In genomic region chr1:37353456-37353855, GRCm38 (mm10) we compare ENCODE assay signal across 14 mouse cellular contexts.
"Had no signal": no experiment of that assay in that cellular context is flagged by ENCODE, and none has a peak within 500 bp of the region (broad histone marks: within the 10 kb centered on the region; RNA-seq: fewer than 3 reads in every experiment).

No protein-coding gene starts in this region.

- DNase-seq: gastrocnemius, postnatal 14 days; gastrocnemius, postnatal 36 days; heart, adult 11 months; heart, adult 2 months; heart, postnatal 14 days; heart, postnatal 36 days; kidney, adult 11 months; kidney, adult 2 months; kidney, adult 9 months; kidney, postnatal 14 days; kidney, postnatal 36 days; layer of hippocampus, adult 9-11 months; layer of hippocampus, postnatal 36 days; left cerebral cortex, postnatal 4 days had no signal
